In the genomic region with DNA sequence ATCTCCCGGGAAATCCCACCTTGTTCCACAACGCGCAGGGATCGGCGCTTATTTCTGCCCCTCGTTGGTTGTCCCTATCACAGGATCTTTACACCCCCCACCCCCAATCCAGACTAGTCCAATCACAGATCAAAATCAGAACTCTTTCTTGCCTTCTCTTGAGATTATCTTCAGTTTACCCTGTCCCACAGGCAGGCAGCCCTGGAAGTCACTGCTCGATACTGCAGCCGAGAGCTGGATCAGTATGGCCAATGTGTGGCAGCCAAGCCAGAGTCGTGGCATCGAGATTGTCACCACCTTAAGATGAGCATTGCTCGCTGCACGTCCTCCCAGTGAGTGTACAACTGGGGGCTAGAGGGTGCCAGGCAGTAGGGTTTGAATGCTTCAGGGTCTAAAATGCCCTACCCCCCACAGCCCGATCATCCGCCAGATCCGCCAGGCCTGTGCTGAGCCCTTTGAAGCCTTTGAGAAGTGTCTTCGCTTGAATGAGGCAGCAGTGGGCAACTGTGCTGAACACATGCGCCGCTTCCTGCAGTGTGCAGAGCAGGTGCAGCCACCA, we compare ENCODE assay signal across 8 mouse cellular contexts. TPM values are rescaled to one million over a fixed set of nuclear protein-coding genes. Genes with fewer than 3 reads are reported as not detected.
DNase-seq lines count a peak whose midpoint lies in the region; ATAC-seq lines count a peak whose summit lies in the region.

No protein-coding gene starts in this region.

- H3K36me3 ChIP-seq in forebrain, embryonic 10.5 days (replicated peaks), result peaks cover 71% of the 10 kb centered on the region
- H3K36me3 ChIP-seq in kidney, embryonic 15.5 days, result peaks cover 57% of the 10 kb centered on the region
- H3K36me3 ChIP-seq in stomach, embryonic 15.5 days, result peaks cover 30% of the 10 kb centered on the region

- peak overlapping the region; percentile 45 for H3K9ac ChIP-seq in kidney, embryonic 15.5 days
- peak overlapping the region; percentile 20; the same call in 1 of the 2 replicates for H3K9ac ChIP-seq in stomach, embryonic 15.5 days

- H3K4me3 ChIP-seq in forebrain, embryonic 10.5 days, result peak overlapping the region; percentile 72
- peak overlapping the region; percentile 72 for H3K4me3 ChIP-seq in kidney, embryonic 15.5 days (replicated peaks)
- peak overlapping the region; percentile 71 for H3K4me3 ChIP-seq in stomach, embryonic 15.5 days (replicated peaks)

- peak overlapping the region; percentile 72 for H3K4me2 ChIP-seq in kidney, embryonic 15.5 days
- peak overlapping the region; percentile 81 for H3K4me2 ChIP-seq in stomach, embryonic 15.5 days

- peak; percentile 29 for ATAC-seq in activated CD4-positive, CD25-positive, alpha-beta regulatory T cell, adult 4 months
- peak; percentile 47 for ATAC-seq in kidney, embryonic 15.5 days (replicated peaks; ENCODE audit: low FRiP score)
- ATAC-seq in megakaryocyte progenitor cell, adult 5-6 weeks (replicated peaks; ENCODE audit: poor library complexity), result peak; percentile 15
- ATAC-seq in stomach, embryonic 15.5 days (ENCODE audit: insufficient read depth, low FRiP score, low read depth), result peak; percentile 28

- WGBS in forebrain, embryonic 10.5 days, result 47% methylated on average over 18 of the region's 18 CpGs
- 38% methylated on average over 18 of the region's 18 CpGs for WGBS in kidney, embryonic 15.5 days
- 35% methylated on average over 18 of the region's 18 CpGs for WGBS in stomach, embryonic 15.5 days

- peaks cover 14% of the 10 kb centered on the region for H3K9me3 ChIP-seq in forebrain, embryonic 10.5 days
- peaks cover 10% of the 10 kb centered on the region; the same call in 1 of the 2 replicates for H3K9me3 ChIP-seq in kidney, embryonic 15.5 days (replicated peaks)
- H3K9me3 ChIP-seq in stomach, embryonic 15.5 days, result no peaks in the 10 kb centered on the region

- peak; percentile 35 for DNase-seq in left cerebral cortex, postnatal 4 days
- no peak for DNase-seq in left cerebral cortex, adult 18-20 months (ENCODE audit: low spot score in 2 of 2)
- DNase-seq in forebrain, embryonic 10.5 days (ENCODE audit: extremely low spot score, low spot score), result no peak
- no peak for DNase-seq in c-Kit-positive CD71-positive TER-119-positive erythroid progenitor cells, embryonic 14.5 days (ENCODE audit: low spot score)

- intact Hi-C loops in left cerebral cortex, postnatal 4 days (cut with DNase I), result no loop called here

- peaks cover 22% of the 10 kb centered on the region for H3K4me1 ChIP-seq in forebrain, embryonic 10.5 days
- H3K4me1 ChIP-seq in kidney, embryonic 15.5 days, result peaks cover 16% of the 10 kb centered on the region
- H3K4me1 ChIP-seq in stomach, embryonic 15.5 days, result peaks cover 7% of the 10 kb centered on the region

- peak overlapping the region; percentile 89 for H3K27ac ChIP-seq in forebrain, embryonic 10.5 days
- H3K27ac ChIP-seq in kidney, embryonic 15.5 days, result peak overlapping the region; percentile 95
- H3K27ac ChIP-seq in stomach, embryonic 15.5 days, result peak overlapping the region; percentile 94

- no peaks in the 10 kb centered on the region for H3K27me3 ChIP-seq in forebrain, embryonic 10.5 days (ENCODE audit: poor library complexity, severe bottlenecking)
- H3K27me3 ChIP-seq in kidney, embryonic 15.5 days, result no peaks in the 10 kb centered on the region
- no peaks in the 10 kb centered on the region for H3K27me3 ChIP-seq in stomach, embryonic 15.5 days (replicated peaks)

RNA-seq across cellular contexts. Expression of a gene that starts 0.6 kb away (rescaled TPM):
- total RNA-seq in left cerebral cortex, postnatal 4 days (2021), result 10 to 100 TPM; 10.2 to 12.0 TPM
- total RNA-seq in left cerebral cortex, adult 18-20 months (2021), result 10 to 100 TPM; 10.7 to 11.0 TPM
- 10 to 100 TPM; 26.6 to 27.4 TPM for polyA plus RNA-seq in activated CD4-positive, CD25-positive, alpha-beta regulatory T cell, adult 4 months (2017; shearing (Covaris generic))
- polyA plus RNA-seq in forebrain, embryonic 10.5 days (2016; fragmentation: Nextera tagmentation; extraction: Ambion mirVana), result 24.1 and 25.2 TPM in 2 replicates
- polyA plus RNA-seq in kidney, embryonic 15.5 days (2015; fragmentation: Nextera tagmentation; extraction: Ambion mirVana), result 22.9 and 26.8 TPM in 2 replicates
- total RNA-seq in megakaryocyte progenitor cell, adult 5-6 weeks (2015), result 15.7 and 19.4 TPM in 2 replicates
- total RNA-seq in megakaryocyte progenitor cell, adult 5-6 weeks (2017), result 16.8 and 17.8 TPM in 2 replicates
- polyA plus RNA-seq in stomach, embryonic 15.5 days (2015; fragmentation: Nextera tagmentation; extraction: Ambion mirVana), result 23.1 and 23.2 TPM in 2 replicates

RNA-seq across cellular contexts. Expression of a gene that starts 29.3 kb away (rescaled TPM):
- 10 to 100 TPM; 31.2 to 35.0 TPM for total RNA-seq in left cerebral cortex, postnatal 4 days (2021)
- total RNA-seq in left cerebral cortex, adult 18-20 months (2021), result 10 to 100 TPM; 20.5 to 22.6 TPM
- 10 to 100 TPM in 1 of 2 experiments, 1 to 10 TPM in 1; 9.2 to 21.4 TPM for polyA plus RNA-seq in activated CD4-positive, CD25-positive, alpha-beta regulatory T cell, adult 4 months (2017; shearing (Covaris generic))
- 47.6 and 48.8 TPM in 2 replicates for polyA plus RNA-seq in forebrain, embryonic 10.5 days (2016; fragmentation: Nextera tagmentation; extraction: Ambion mirVana)
- 33.1 and 36.1 TPM in 2 replicates for polyA plus RNA-seq in kidney, embryonic 15.5 days (2015; fragmentation: Nextera tagmentation; extraction: Ambion mirVana)
- 19.9 and 24.2 TPM in 2 replicates for total RNA-seq in megakaryocyte progenitor cell, adult 5-6 weeks (2015)
- 40.6 and 42.3 TPM in 2 replicates for total RNA-seq in megakaryocyte progenitor cell, adult 5-6 weeks (2017)
- 26.9 and 29.4 TPM in 2 replicates for polyA plus RNA-seq in stomach, embryonic 15.5 days (2015; fragmentation: Nextera tagmentation; extraction: Ambion mirVana)
